Mouse (Mus musculus) G1E (cell line): ENCODE data around the gene Gtf2e1. TPM values are rescaled to one million over a fixed set of nuclear protein-coding genes. Genes with fewer than 3 reads are reported as not detected.

Experiments used
- ATAC-seq: 2 replicates; pipeline ENCODE4 v1.8.0; 2016; ENCODE audit warnings: mild to moderate bottlenecking; ENCODE audit not compliant: insufficient number of reproducible peaks, poor library complexity, low FRiP score, severe bottlenecking; ENCODE audit errors: extremely low read depth
- DNase-seq: peaks from one replicate; pipeline ENCODE4 v3.0.0; 2012; ENCODE audit warnings: low spot score
- H3K27me3 ChIP-seq: 2 replicates; pipeline ENCODE4 v1.6.1; 2012; ENCODE audit warnings: mild to moderate bottlenecking, low read length, inconsistent platforms; ENCODE audit not compliant: insufficient read depth
- H3K36me3 ChIP-seq: replicated peaks from 2 replicates; pipeline ENCODE3; 2012; ENCODE audit warnings: mild to moderate bottlenecking, inconsistent platforms
- H3K4me1 ChIP-seq: 2 replicates; pipeline ENCODE4 v1.6.1; 2012; ENCODE audit warnings: low read depth, low read length, inconsistent platforms, mixed read lengths; ENCODE audit not compliant: insufficient read depth
- H3K4me3 ChIP-seq: 2 replicates; pipeline ENCODE4 v1.5.1; 2012; ENCODE audit warnings: low read depth, mild to moderate bottlenecking, inconsistent platforms, low read length, moderate library complexity, mixed read lengths
- H3K9me3 ChIP-seq: replicated peaks from 2 replicates; pipeline ENCODE4 v1.6.1; 2012; ENCODE audit warnings: inconsistent platforms
- CTCF ChIP-seq: IDR thresholded peaks from 2 replicates; pipeline ENCODE4 v1.5.1; 2012; ENCODE audit warnings: low read depth, low read length, inconsistent platforms, mixed read lengths
- GATA1 ChIP-seq: IDR thresholded peaks from 2 replicates; pipeline ENCODE4 v1.6.1; 2012; ENCODE audit warnings: borderline replicate concordance, low read length, inconsistent platforms, mixed read lengths
- GATA2 ChIP-seq: IDR thresholded peaks from 2 replicates; pipeline ENCODE4 v1.6.1; 2012; ENCODE audit warnings: low read depth, low read length, inconsistent platforms, borderline replicate concordance
- POLR2AphosphoS5 ChIP-seq: IDR thresholded peaks from 2 replicates; pipeline ENCODE4 v1.6.1; 2012; ENCODE audit warnings: low read depth, low read length, inconsistent platforms; ENCODE audit not compliant: insufficient replicate concordance
- TAL1 ChIP-seq: conservative IDR thresholded peaks from 2 replicates; pipeline ENCODE4 v1.6.1; 2012; ENCODE audit warnings: low read depth, low read length, inconsistent platforms, mixed read lengths
- polyA plus RNA-seq: library from polyadenylated mRNA; stranded (reverse); fragments of >175 nt; gene quantifications from 2 replicates; pipeline ENCODE4 v1.2.3, GENCODE M21; 2012
- total RNA-seq, 2 experiments: library from RNA; stranded (forward) in 1 of 2; stranded (reverse) in 1 of 2; fragments of 200-1000 nt in 1 of 2; fragments of >200 nt in 1 of 2; fragmentation: Nextera tagmentation in 1 of 2; gene quantifications; 2 replicates each; pipeline ENCODE4 v1.2.3; 2014 to 2017

Gtf2e1 gene
- total and polyA plus RNA-seq, 3 experiments = 3.6 to 29.0 (median 27.8) TPM

- TF ChIP-seq TAL1 = peak; percentile 57
- TF ChIP-seq GATA1 = no peak
- Histone ChIP-seq H3K4me3 (no peak overlapping the region), H3K27me3 (no peaks in the 10 kb centered on the region), H3K9me3 (no peaks in the 10 kb centered on the region), H3K4me1 (peaks cover 20% of the 10 kb centered on the region), H3K36me3 (peaks cover 31% of the 10 kb centered on the region)
- ATAC-seq (peak; percentile 90), DNase-seq (no peak)
Measured at GRCm38 (mm10) chr16:37552824-37553223, 13.2 kb upstream of the Gtf2e1 start.

- H3K27me3 ChIP-seq = no peaks in the 10 kb centered on the region
- no peaks in the 10 kb centered on the region for H3K9me3 ChIP-seq
- peaks cover 18% of the 10 kb centered on the region for H3K36me3 ChIP-seq
- no peak overlapping the region for H3K4me3 ChIP-seq
- DNase-seq (no peak), ATAC-seq (no peak)
- no peak for TF ChIP-seq GATA2
- no peak for TF ChIP-seq POLR2AphosphoS5
- no peak for TF ChIP-seq GATA1
- TF ChIP-seq CTCF = no peak
- TF ChIP-seq TAL1 = no peak
- H3K4me1 ChIP-seq = peaks cover 22% of the 10 kb centered on the region
Measured at GRCm38 (mm10) chr16:37550981-37551380, 11.4 kb upstream of the Gtf2e1 start.

GRCm38 (mm10) chr16:37550266-37550665 is 10.7 kb upstream of the Gtf2e1 start:
- no peak for TF ChIP-seq CTCF
- TF ChIP-seq GATA1 = no peak
- TF ChIP-seq POLR2AphosphoS5 = no peak
- TF ChIP-seq GATA2 = no peak
- no peak for TF ChIP-seq TAL1
- ATAC-seq = no peak
- DNase-seq = no peak
- Histone ChIP-seq H3K27me3 (no peaks in the 10 kb centered on the region), H3K4me3 (no peak overlapping the region), H3K4me1 (peaks cover 22% of the 10 kb centered on the region), H3K9me3 (no peaks in the 10 kb centered on the region), H3K36me3 (peaks cover 19% of the 10 kb centered on the region)

- no peak for DNase-seq
- H3K4me1 ChIP-seq = peaks cover 4% of the 10 kb centered on the region; the same call in 1 of the 2 replicates
- H3K36me3 ChIP-seq = peaks cover 42% of the 10 kb centered on the region
- no peaks in the 10 kb centered on the region for H3K9me3 ChIP-seq
- no peak for ATAC-seq
- H3K4me3 ChIP-seq = no peak overlapping the region
- H3K27me3 ChIP-seq = no peaks in the 10 kb centered on the region
- TF ChIP-seq GATA2 = no peak
- no peak for TF ChIP-seq TAL1
- no peak for TF ChIP-seq GATA1
- TF ChIP-seq CTCF = no peak
- no peak for TF ChIP-seq POLR2AphosphoS5
Measured at GRCm38 (mm10) chr16:37546312-37546711, 6.7 kb upstream of the Gtf2e1 start.

GRCm38 (mm10) chr16:37540776-37541175 is 1.2 kb upstream of the Gtf2e1 start:
- Histone ChIP-seq H3K4me3 (peak overlapping the region; percentile 81; the same call in 1 of the 2 replicates), H3K27me3 (no peaks in the 10 kb centered on the region), H3K4me1 (peaks cover 32% of the 10 kb centered on the region), H3K36me3 (peaks cover 46% of the 10 kb centered on the region), H3K9me3 (no peaks in the 10 kb centered on the region)
- DNase-seq (no peak), ATAC-seq (no peak)
- TF ChIP-seq POLR2AphosphoS5 (no peak), GATA1 (no peak), CTCF (no peak), GATA2 (no peak), TAL1 (no peak)

- Histone ChIP-seq H3K27me3 (no peaks in the 10 kb centered on the region), H3K4me1 (peaks cover 46% of the 10 kb centered on the region), H3K36me3 (peaks cover 49% of the 10 kb centered on the region), H3K4me3 (peak overlapping the region; percentile 81), H3K9me3 (no peaks in the 10 kb centered on the region)
- DNase-seq (no peak), ATAC-seq (peak; percentile 5; the same call in 1 of the 2 replicates)
- TF ChIP-seq GATA2 (no peak), TAL1 (no peak), GATA1 (no peak), CTCF (no peak), POLR2AphosphoS5 (no peak)
Measured at GRCm38 (mm10) chr16:37539240-37539610, 364 bp downstream of the Gtf2e1 start.
